Mouse (Mus musculus) bone marrow, adult 2 months (tissue): Measurements from ENCODE around the gene Rpl12. TPM values are rescaled to one million over a fixed set of nuclear protein-coding genes. Genes with fewer than 3 reads are reported as not detected.

ENCODE experiments used
- H3K27ac ChIP-seq: fragments of 200-500 bp; 2 replicates; pipeline ENCODE4 v1.5.1; 2012; ENCODE audit warnings: low read depth, mild to moderate bottlenecking, control low read depth, inconsistent platforms, low read length; ENCODE audit not compliant: control insufficient read depth, poor library complexity, insufficient read depth
- H3K4me1 ChIP-seq: fragments of 200-500 bp; 2 replicates; pipeline ENCODE4 v1.6.1; 2011; ENCODE audit warnings: low read length; ENCODE audit not compliant: control insufficient read depth, insufficient read depth
- H3K4me3 ChIP-seq: fragments of 200-500 bp; replicated peaks from 2 replicates; pipeline ENCODE3; 2011; ENCODE audit warnings: mild to moderate bottlenecking, low read depth, low read length, control low read depth; ENCODE audit not compliant: control insufficient read depth
- CTCF ChIP-seq: fragments of 200-500 bp; IDR thresholded peaks from 2 replicates; pipeline ENCODE4 v1.5.1; 2011; ENCODE audit warnings: low read length, control low read depth; ENCODE audit not compliant: control insufficient read depth, insufficient read depth
- POLR2A ChIP-seq: fragments of 200-500 bp; IDR thresholded peaks from 2 replicates; pipeline ENCODE4 v1.6.1; 2011; ENCODE audit warnings: low read depth, mild to moderate bottlenecking, control low read depth, low read length, borderline replicate concordance; ENCODE audit not compliant: control insufficient read depth
- WGBS: fragments of 180-500 bp; shearing (Covaris S2); methylation state at CpG from one replicate; pipeline ENCODE4 v1.1.7; 2018; 5-methylcytosine and 5-hydroxymethylcytosine counted together
- polyA plus RNA-seq: library from polyadenylated mRNA; stranded (reverse); fragments of >200 nt; gene quantifications from 2 replicates; pipeline ENCODE4 v1.2.4, GENCODE M21; 2011; ENCODE audit warnings: low replicate concordance; ENCODE audit not compliant: missing spikeins, insufficient read depth, insufficient read length

The Rpl12 gene
- polyA plus RNA-seq, 1 experiment: 113 TPM

- WGBS: 90% methylated on average over 19 of the region's 19 CpGs
- no peak overlapping the region for H3K4me3 ChIP-seq
- no peak for TF ChIP-seq POLR2A
- no peak for TF ChIP-seq CTCF
- H3K27ac ChIP-seq: no peak overlapping the region
- no peaks in the 10 kb centered on the region for H3K4me1 ChIP-seq
These were observed 32.2 kb upstream of the Rpl12 start for GRCm38 (mm10) chr2:32928947-32929829.

GRCm38 (mm10) chr2:32931730-32932129 lies 29.6 kb upstream of the Rpl12 start:
- TF ChIP-seq CTCF: no peak
- no peak overlapping the region for H3K4me3 ChIP-seq
- no peak overlapping the region for H3K27ac ChIP-seq
- no peaks in the 10 kb centered on the region for H3K4me1 ChIP-seq
- WGBS: 44% methylated on average over 7 of the region's 7 CpGs

GRCm38 (mm10) chr2:32938741-32939140 lies 22.6 kb upstream of the Rpl12 start:
- Histone ChIP-seq H3K27ac (no peak overlapping the region), H3K4me3 (no peak overlapping the region), H3K4me1 (no peaks in the 10 kb centered on the region)
- TF ChIP-seq CTCF: no peak
- 83% methylated on average over 5 of the region's 5 CpGs for WGBS

- 64% methylated on average over 5 of the region's 5 CpGs for WGBS
- Histone ChIP-seq H3K27ac (no peak overlapping the region), H3K4me1 (no peaks in the 10 kb centered on the region), H3K4me3 (no peak overlapping the region)
- TF ChIP-seq CTCF (no peak), POLR2A (no peak)
These were observed 21.9 kb upstream of the Rpl12 start for GRCm38 (mm10) chr2:32939418-32939817.

GRCm38 (mm10) chr2:32940483-32940882 lies 20.9 kb upstream of the Rpl12 start:
- WGBS: 90% methylated on average over 4 of the region's 4 CpGs
- H3K27ac ChIP-seq: no peak overlapping the region
- H3K4me3 ChIP-seq: no peak overlapping the region
- TF ChIP-seq POLR2A: no peak
- no peak for TF ChIP-seq CTCF
- H3K4me1 ChIP-seq: no peaks in the 10 kb centered on the region

- no peak overlapping the region for H3K27ac ChIP-seq
- 80% methylated on average over 11 of the region's 11 CpGs for WGBS
- no peaks in the 10 kb centered on the region for H3K4me1 ChIP-seq
- H3K4me3 ChIP-seq: no peak overlapping the region
- TF ChIP-seq POLR2A (no peak), CTCF (no peak)
These were observed 13.9 kb upstream of the Rpl12 start for GRCm38 (mm10) chr2:32947454-32947853.

- H3K27ac ChIP-seq: no peak overlapping the region
- no peak overlapping the region for H3K4me3 ChIP-seq
- no peaks in the 10 kb centered on the region for H3K4me1 ChIP-seq
- TF ChIP-seq POLR2A (no peak), CTCF (no peak)
- WGBS: 90% methylated on average over 2 of the region's 2 CpGs
These were observed 6.8 kb upstream of the Rpl12 start for GRCm38 (mm10) chr2:32954581-32954980.

- WGBS: 64% methylated on average over 8 of the region's 8 CpGs
- H3K27ac ChIP-seq: no peak overlapping the region
- H3K4me3 ChIP-seq: no peak overlapping the region
- TF ChIP-seq POLR2A: no peak
- TF ChIP-seq CTCF: 0 out of 2 replicates have a peak, but pooled peaks have one; percentile 26
- peaks cover 1% of the 10 kb centered on the region; the same call in 1 of the 2 replicates for H3K4me1 ChIP-seq
These were observed 4.0 kb upstream of the Rpl12 start for GRCm38 (mm10) chr2:32957344-32957743.

GRCm38 (mm10) chr2:32960273-32960672 lies 1.1 kb upstream of the Rpl12 start:
- Histone ChIP-seq H3K4me3 (no peak overlapping the region), H3K27ac (peak overlapping the region; percentile 38), H3K4me1 (peaks cover 3% of the 10 kb centered on the region; the same call in 1 of the 2 replicates)
- TF ChIP-seq POLR2A (no peak), CTCF (no peak)
- 59% methylated on average over 4 of the region's 4 CpGs for WGBS
